Mouse (Mus musculus): ENCODE measurements around the gene Bud31. TPM values are rescaled to one million over a fixed set of nuclear protein-coding genes. Genes with fewer than 3 reads are reported as not detected.

The Bud31 gene
- total RNA-seq, 4 experiments from 2014 or later = 53.1 to 60.7 (median 57.3) TPM

Other genes with a start within 250 kb of the Bud31 start
- gene Smurf1, start 174.5 kb upstream of the Bud31 start, total RNA-seq (2022) = 10 to 100 TPM; 29.5 to 34.9 (median 30.3) TPM
- gene Gm4871, start 107.6 kb upstream of the Bud31 start, total RNA-seq (2022) = not detected
- not detected for gene 1700018F24Rik, start 97.4 kb upstream of the Bud31 start, total RNA-seq (2022)
- gene Arpc1a, start 56.5 kb upstream of the Bud31 start, total RNA-seq (2022) = 10 to 100 TPM; 59.9 to 67.2 (median 63.8) TPM
- gene Kpna7, start 56.3 kb upstream of the Bud31 start, total RNA-seq (2022) = not detected
- 10 to 100 TPM; 46.0 to 70.3 (median 55.0) TPM for gene Arpc1b, start 26.1 kb upstream of the Bud31 start, total RNA-seq (2022)
- 10 to 100 TPM; 30.2 to 50.2 (median 42.8) TPM for gene Pdap1, start 124 bp upstream of the Bud31 start, total RNA-seq (2022)
- gene Ptcd1, start 26.7 kb downstream of the Bud31 start, total RNA-seq (2022) = 10 to 100 TPM; 26.0 to 29.3 (median 26.9) TPM
- 10 to 100 TPM; 10.0 to 12.4 (median 12.0) TPM for gene Cpsf4, start 26.9 kb downstream of the Bud31 start, total RNA-seq (2022)
- 1,000 to 10,000 TPM; 1,197 to 1,936 (median 1,535) TPM for gene Atp5j2, start 51.7 kb downstream of the Bud31 start, total RNA-seq (2022)
- gene Zkscan14, start 61.5 kb downstream of the Bud31 start, total RNA-seq (2022) = 1 to 10 TPM; 5.7 to 8.2 (median 6.5) TPM
- gene Zkscan5, start 64.2 kb downstream of the Bud31 start, total RNA-seq (2022) = 10 to 100 TPM in 1 of 4 experiments, 1 to 10 TPM in 3; 8.2 to 10.1 (median 9.2) TPM
- 10 to 100 TPM; 29.1 to 31.3 (median 30.2) TPM for gene Zfp655, start 91.4 kb downstream of the Bud31 start, total RNA-seq (2022)
- gene Zscan25, start 140.1 kb downstream of the Bud31 start, total RNA-seq (2022) = 10 to 100 TPM in 3 of 4 experiments, 1 to 10 TPM in 1; 8.4 to 11.9 (median 10.7) TPM
- not detected for gene Cyp3a57, start 204.9 kb downstream of the Bud31 start, total RNA-seq (2022)

All from heart, adult 8-10 months (tissue).